Mouse (Mus musculus): ENCODE measurements at regions not wholly inside any gene's neighbourhood (a gene's known extent, or its start where the extent isn't known, plus 50 kb on each side); places are given as distances from the start of the nearest gene placed in this dataset.

GRCm38 (mm10) chr8:8225994-8226393 lies 435.0 kb downstream of the Efnb2 start:
- H3K4me1 ChIP-seq (replicated peaks; ENCODE audit: control insufficient read depth, insufficient read depth, low read length): no peaks in the 10 kb centered on the region
- H3K4me3 ChIP-seq (ENCODE audit: low read length): no peak overlapping the region
- no peaks in the 10 kb centered on the region for H3K36me3 ChIP-seq (ENCODE audit: control insufficient read depth, insufficient read depth, low read length)
- H3K9ac ChIP-seq (ENCODE audit: low read length): no peak overlapping the region
- H3K9me3 ChIP-seq (ENCODE audit: control insufficient read depth, low read length): no peaks in the 10 kb centered on the region
- H3K27ac ChIP-seq (ENCODE audit: low read length): no peak overlapping the region
- ATAC-seq (ENCODE audit: low read depth): no peak
- WGBS: 38% methylated on average over 2 of the region's 2 CpGs
- no peak overlapping the region for H3K4me2 ChIP-seq (ENCODE audit: low read depth, low read length)
- no peaks in the 10 kb centered on the region for H3K27me3 ChIP-seq (ENCODE audit: control insufficient read depth, insufficient read depth, low read depth, low read length)

- WGBS: 47% methylated on average over 2 of the region's 2 CpGs
- H3K27me3 ChIP-seq (ENCODE audit: control insufficient read depth, insufficient read depth, low read depth, low read length): no peaks in the 10 kb centered on the region
- no peak overlapping the region for H3K4me3 ChIP-seq (ENCODE audit: low read length)
- no peak for ATAC-seq (ENCODE audit: low read depth)
- no peaks in the 10 kb centered on the region for H3K36me3 ChIP-seq (ENCODE audit: control insufficient read depth, insufficient read depth, low read length)
- H3K9ac ChIP-seq (ENCODE audit: low read length): no peak overlapping the region
- no peak overlapping the region for H3K27ac ChIP-seq (ENCODE audit: low read length)
- H3K4me1 ChIP-seq (replicated peaks; ENCODE audit: control insufficient read depth, insufficient read depth, low read length): no peaks in the 10 kb centered on the region
- no peaks in the 10 kb centered on the region for H3K9me3 ChIP-seq (ENCODE audit: control insufficient read depth, low read length)
- H3K4me2 ChIP-seq (ENCODE audit: low read depth, low read length): no peak overlapping the region
Observed at GRCm38 (mm10) chr8:8225175-8225830, 435.7 kb downstream of the Efnb2 start.

- Histone ChIP-seq H3K27ac (ENCODE audit: low read length) (no peak overlapping the region), H3K36me3 (ENCODE audit: control insufficient read depth, insufficient read depth, low read length) (no peaks in the 10 kb centered on the region), H3K4me1 (replicated peaks; ENCODE audit: control insufficient read depth, insufficient read depth, low read length) (no peaks in the 10 kb centered on the region), H3K27me3 (ENCODE audit: control insufficient read depth, insufficient read depth, low read depth, low read length) (no peaks in the 10 kb centered on the region), H3K4me2 (ENCODE audit: low read depth, low read length) (no peak overlapping the region), H3K4me3 (ENCODE audit: low read length) (no peak overlapping the region), H3K9me3 (ENCODE audit: control insufficient read depth, low read length) (no peaks in the 10 kb centered on the region), H3K9ac (ENCODE audit: low read length) (no peak overlapping the region)
- WGBS: 59% methylated on average over 14 of the region's 14 CpGs
- no peak for ATAC-seq (ENCODE audit: low read depth)
Observed at GRCm38 (mm10) chr8:8220395-8221031, 440.5 kb downstream of the Efnb2 start.

GRCm38 (mm10) chr8:8219701-8220394 lies 441.2 kb downstream of the Efnb2 start:
- H3K4me2 ChIP-seq (ENCODE audit: low read depth, low read length): no peak overlapping the region; the same call in 1 of the 2 replicates
- H3K4me1 ChIP-seq (replicated peaks; ENCODE audit: control insufficient read depth, insufficient read depth, low read length): no peaks in the 10 kb centered on the region
- no peaks in the 10 kb centered on the region for H3K36me3 ChIP-seq (ENCODE audit: control insufficient read depth, insufficient read depth, low read length)
- H3K9me3 ChIP-seq (ENCODE audit: control insufficient read depth, low read length): no peaks in the 10 kb centered on the region
- no peak for ATAC-seq (ENCODE audit: low read depth)
- no peak overlapping the region for H3K27ac ChIP-seq (ENCODE audit: low read length)
- no peak overlapping the region for H3K4me3 ChIP-seq (ENCODE audit: low read length)
- WGBS: 47% methylated on average over 12 of the region's 12 CpGs
- H3K9ac ChIP-seq (ENCODE audit: low read length): no peak overlapping the region
- H3K27me3 ChIP-seq (ENCODE audit: control insufficient read depth, insufficient read depth, low read depth, low read length): no peaks in the 10 kb centered on the region

GRCm38 (mm10) chr8:8193036-8193435 lies 468.0 kb downstream of the Efnb2 start:
- no peak overlapping the region for H3K4me3 ChIP-seq (ENCODE audit: low read length)
- H3K36me3 ChIP-seq (ENCODE audit: control insufficient read depth, insufficient read depth, low read length): no peaks in the 10 kb centered on the region
- 69% methylated on average over 3 of the region's 3 CpGs for WGBS
- no peak overlapping the region for H3K4me2 ChIP-seq (ENCODE audit: low read depth, low read length)
- no peaks in the 10 kb centered on the region for H3K9me3 ChIP-seq (ENCODE audit: control insufficient read depth, low read length)
- no peaks in the 10 kb centered on the region for H3K4me1 ChIP-seq (replicated peaks; ENCODE audit: control insufficient read depth, insufficient read depth, low read length)
- H3K27ac ChIP-seq (ENCODE audit: low read length): no peak overlapping the region
- no peaks in the 10 kb centered on the region for H3K27me3 ChIP-seq (ENCODE audit: control insufficient read depth, insufficient read depth, low read depth, low read length)
- H3K9ac ChIP-seq (ENCODE audit: low read length): no peak overlapping the region
- ATAC-seq (ENCODE audit: low read depth): no peak

GRCm38 (mm10) chr8:8186046-8186445 lies 475.0 kb downstream of the Efnb2 start:
- Histone ChIP-seq H3K4me3 (ENCODE audit: low read length) (no peak overlapping the region), H3K36me3 (ENCODE audit: control insufficient read depth, insufficient read depth, low read length) (no peaks in the 10 kb centered on the region), H3K9ac (ENCODE audit: low read length) (no peak overlapping the region), H3K27me3 (ENCODE audit: control insufficient read depth, insufficient read depth, low read depth, low read length) (no peaks in the 10 kb centered on the region), H3K9me3 (ENCODE audit: control insufficient read depth, low read length) (no peaks in the 10 kb centered on the region), H3K4me2 (ENCODE audit: low read depth, low read length) (no peak overlapping the region), H3K27ac (ENCODE audit: low read length) (no peak overlapping the region), H3K4me1 (replicated peaks; ENCODE audit: control insufficient read depth, insufficient read depth, low read length) (no peaks in the 10 kb centered on the region)
- ATAC-seq (ENCODE audit: low read depth): no peak
- 34% methylated on average over 3 of the region's 3 CpGs for WGBS

- Histone ChIP-seq H3K27me3 (ENCODE audit: control insufficient read depth, insufficient read depth, low read depth, low read length) (no peaks in the 10 kb centered on the region), H3K9ac (ENCODE audit: low read length) (no peak overlapping the region), H3K4me2 (ENCODE audit: low read depth, low read length) (no peak overlapping the region), H3K4me1 (replicated peaks; ENCODE audit: control insufficient read depth, insufficient read depth, low read length) (no peaks in the 10 kb centered on the region), H3K4me3 (ENCODE audit: low read length) (no peak overlapping the region), H3K27ac (ENCODE audit: low read length) (no peak overlapping the region), H3K9me3 (ENCODE audit: control insufficient read depth, low read length) (no peaks in the 10 kb centered on the region), H3K36me3 (ENCODE audit: control insufficient read depth, insufficient read depth, low read length) (no peaks in the 10 kb centered on the region)
- WGBS: 32% methylated on average over 6 of the region's 6 CpGs
- no peak for ATAC-seq (ENCODE audit: low read depth)
Observed at GRCm38 (mm10) chr8:8183233-8183622, 477.8 kb downstream of the Efnb2 start.

- Histone ChIP-seq H3K9ac (ENCODE audit: low read length) (no peak overlapping the region), H3K27ac (ENCODE audit: low read length) (no peak overlapping the region), H3K36me3 (ENCODE audit: control insufficient read depth, insufficient read depth, low read length) (no peaks in the 10 kb centered on the region), H3K4me3 (ENCODE audit: low read length) (no peak overlapping the region), H3K4me2 (ENCODE audit: low read depth, low read length) (no peak overlapping the region), H3K4me1 (replicated peaks; ENCODE audit: control insufficient read depth, insufficient read depth, low read length) (no peaks in the 10 kb centered on the region), H3K9me3 (ENCODE audit: control insufficient read depth, low read length) (no peaks in the 10 kb centered on the region), H3K27me3 (ENCODE audit: control insufficient read depth, insufficient read depth, low read depth, low read length) (no peaks in the 10 kb centered on the region)
- no peak for ATAC-seq (ENCODE audit: low read depth)
- WGBS: 57% methylated on average over 4 of the region's 4 CpGs
Observed at GRCm38 (mm10) chr8:8182616-8183232, 478.3 kb downstream of the Efnb2 start.

GRCm38 (mm10) chr8:8182108-8182507 lies 478.9 kb downstream of the Efnb2 start:
- no peak overlapping the region for H3K27ac ChIP-seq (ENCODE audit: low read length)
- H3K4me2 ChIP-seq (ENCODE audit: low read depth, low read length): no peak overlapping the region
- H3K4me3 ChIP-seq (ENCODE audit: low read length): no peak overlapping the region
- no peak overlapping the region for H3K9ac ChIP-seq (ENCODE audit: low read length)
- H3K9me3 ChIP-seq (ENCODE audit: control insufficient read depth, low read length): no peaks in the 10 kb centered on the region
- ATAC-seq (ENCODE audit: low read depth): no peak
- no peaks in the 10 kb centered on the region for H3K4me1 ChIP-seq (replicated peaks; ENCODE audit: control insufficient read depth, insufficient read depth, low read length)
- H3K36me3 ChIP-seq (ENCODE audit: control insufficient read depth, insufficient read depth, low read length): no peaks in the 10 kb centered on the region
- H3K27me3 ChIP-seq (ENCODE audit: control insufficient read depth, insufficient read depth, low read depth, low read length): no peaks in the 10 kb centered on the region
- whole genome bisulfite sequencing: 25% methylated on average over 2 of the region's 2 CpGs
